Mouse (Mus musculus) brain, embryonic 14.5 days (tissue): Measurements from ENCODE around the gene Cd209a. TPM values are rescaled to one million over a fixed set of nuclear protein-coding genes. Genes with fewer than 3 reads are reported as not detected.
"Not testable (repeated sequence)": the region's sequence is repeated elsewhere in the genome, so short reads cannot be mapped to it uniquely, and the experiment has no call there.

ENCODE experiments used
- DNase-seq: peaks from one replicate; pipeline ENCODE4 v3.0.0-alpha.2; 2011; ENCODE audit warnings: low read depth
- CTCF ChIP-seq: fragments of 200-500 bp; IDR thresholded peaks from 2 replicates; pipeline ENCODE4 v1.5.1; 2012; ENCODE audit warnings: inconsistent platforms, mild to moderate bottlenecking, moderate library complexity, borderline replicate concordance; ENCODE audit not compliant: insufficient read depth, insufficient read length; ENCODE audit errors: extremely low read depth
- POLR2A ChIP-seq: fragments of 200-500 bp; IDR thresholded peaks from 2 replicates; pipeline ENCODE4 v1.6.1; 2012; ENCODE audit warnings: mild to moderate bottlenecking, inconsistent platforms, borderline replicate concordance; ENCODE audit not compliant: poor library complexity, insufficient read depth, insufficient read length, severe bottlenecking; ENCODE audit errors: extremely low read depth
- polyA plus RNA-seq: library from polyadenylated mRNA; depleted of rRNA; stranded (reverse); fragments of >200 nt; gene quantifications from 2 replicates; pipeline ENCODE4 v1.2.3, GENCODE M21; 2012; rRNA removed

Gene Cd209a
- 0.12 TPM in 1 of 2 replicates, not detected in the other for polyA plus RNA-seq

- TF ChIP-seq POLR2A (no peak), CTCF (no peak)
- no peak for DNase-seq
These were observed at the start of gene Cd209a for GRCm38 (mm10) chr8:3748761-3749160. Gene Cd209a, minus strand, starts transcription at chr8:3748984.

GRCm38 (mm10) chr8:3768641-3769040 is 19.9 kb upstream of the Cd209a start:
- DNase-seq = not testable (repeated sequence)

GRCm38 (mm10) chr8:3754261-3754850 is 5.6 kb upstream of the Cd209a start:
- peak; percentile 93 for DNase-seq
- TF ChIP-seq POLR2A = no peak
- TF ChIP-seq CTCF = no peak

- no peak for DNase-seq
- TF ChIP-seq CTCF (no peak), POLR2A (no peak)
These were observed 11.8 kb downstream of the Cd209a start for GRCm38 (mm10) chr8:3736947-3737346.

- DNase-seq = no peak
- no peak for TF ChIP-seq CTCF
- TF ChIP-seq POLR2A = no peak
These were observed 13.2 kb downstream of the Cd209a start for GRCm38 (mm10) chr8:3735599-3735998.

- no peak for DNase-seq
- no peak for TF ChIP-seq POLR2A
- no peak for TF ChIP-seq CTCF
These were observed 14.7 kb downstream of the Cd209a start for GRCm38 (mm10) chr8:3734084-3734483.

GRCm38 (mm10) chr8:3721041-3721440 is 27.7 kb downstream of the Cd209a start:
- DNase-seq = peak; percentile 64
- no peak for TF ChIP-seq CTCF
- TF ChIP-seq POLR2A = no peak

GRCm38 (mm10) chr8:3720551-3720950 is 28.2 kb downstream of the Cd209a start, which contains the start of gene Clec4g:
Gene Clec4g, minus strand, starts transcription at chr8:3720651.
- TF ChIP-seq POLR2A (no peak), CTCF (no peak)
- DNase-seq = no peak

GRCm38 (mm10) chr8:3718559-3718958 is 30.2 kb downstream of the Cd209a start:
- DNase-seq = peak; percentile 54
- no peak for TF ChIP-seq POLR2A
- TF ChIP-seq CTCF = peak; percentile 84

- DNase-seq = no peak
- TF ChIP-seq POLR2A = no peak
- TF ChIP-seq CTCF = no peak
These were observed 31.3 kb downstream of the Cd209a start for GRCm38 (mm10) chr8:3717321-3717954.

GRCm38 (mm10) chr8:3711646-3712045 is 37.1 kb downstream of the Cd209a start:
- DNase-seq = no peak
- TF ChIP-seq CTCF (no peak), POLR2A (no peak)

GRCm38 (mm10) chr8:3710312-3710711 is 38.5 kb downstream of the Cd209a start:
- DNase-seq = no peak
- no peak for TF ChIP-seq POLR2A
- no peak for TF ChIP-seq CTCF

GRCm38 (mm10) chr8:3707611-3708010 is 41.2 kb downstream of the Cd209a start:
- DNase-seq = no peak
- TF ChIP-seq POLR2A = no peak

GRCm38 (mm10) chr8:3705711-3706110 is 43.1 kb downstream of the Cd209a start:
- no peak for DNase-seq
- TF ChIP-seq POLR2A (no peak), CTCF (peak; percentile 47; the same call in 1 of the 2 replicates)
